Mouse (Mus musculus) CH12.LX (cell line): ENCODE measurements at regions not wholly inside any gene's neighbourhood (a gene's known extent, or its start where the extent isn't known, plus 50 kb on each side); places are given as distances from the start of the nearest gene placed in this dataset.

Experiments used
- CHD2 ChIP-seq: IDR thresholded peaks from 2 replicates; pipeline ENCODE4 v1.6.1; 2011; ENCODE audit warnings: low read length, improper control_type of control experiment
- CTCF ChIP-seq, 2 experiments: IDR thresholded peaks in 1 of 2; conservative IDR thresholded peaks in 1 of 2; 2 replicates each; pipeline ENCODE4 v1.5.1; 2011 to 2012; ENCODE audit warnings: low read depth in 2 of 2, low read length in 2 of 2, improper control_type of control experiment in 1 of 2, inconsistent platforms in 1 of 2, mild to moderate bottlenecking in 1 of 2, moderate library complexity in 1 of 2
- ETS1 ChIP-seq: conservative IDR thresholded peaks from 2 replicates; pipeline ENCODE4 v1.6.1; 2012; ENCODE audit warnings: low read depth, mild to moderate bottlenecking, inconsistent platforms, low read length, improper control_type of control experiment, moderate library complexity
- MAX ChIP-seq: IDR thresholded peaks from 2 replicates; pipeline ENCODE4 v1.6.1; 2011; ENCODE audit warnings: low read length, improper control_type of control experiment
- MEF2A ChIP-seq: IDR thresholded peaks from 2 replicates; pipeline ENCODE4 v1.6.1; 2014; ENCODE audit warnings: low read depth, mild to moderate bottlenecking, inconsistent platforms, low read length, improper control_type of control experiment, borderline replicate concordance
- MXI1 ChIP-seq: IDR thresholded peaks from 2 replicates; pipeline ENCODE4 v1.6.1; 2011; ENCODE audit warnings: mild to moderate bottlenecking, low read depth, low read length, improper control_type of control experiment
- POLR2A ChIP-seq: IDR thresholded peaks from 2 replicates; pipeline ENCODE4 v1.6.1; 2011; ENCODE audit warnings: low read depth, mild to moderate bottlenecking, improper control_type of control experiment, low read length
- USF2 ChIP-seq: conservative IDR thresholded peaks from 2 replicates; pipeline ENCODE4 v1.6.1; 2011; ENCODE audit warnings: low read depth, low read length, improper control_type of control experiment
- ZC3H11A ChIP-seq: IDR thresholded peaks from 2 replicates; pipeline ENCODE4 v1.6.1; 2012; ENCODE audit warnings: low read depth, mild to moderate bottlenecking, inconsistent platforms, low read length, improper control_type of control experiment

GRCm38 (mm10) chr11:24362688-24363035 lies 284.8 kb downstream of the Bcl11a start:
- TF ChIP-seq CTCF (conservative IDR thresholded peaks at IDR 0.05 in 1 of 2, IDR thresholded peaks at IDR 0.05 in 1 of 2; ENCODE audit: low read depth in 2 of 2, low read length in 2 of 2) (no peak), ETS1 (no peak), USF2 (no peak), CHD2 (no peak), MEF2A (no peak), POLR2A (no peak), MXI1 (no peak), MAX (no peak), ZC3H11A (no peak)
